Mouse (Mus musculus) midbrain, embryonic 11.5 days (tissue): Measurements from ENCODE around the gene Nt5m. TPM values are rescaled to one million over a fixed set of nuclear protein-coding genes. Genes with fewer than 3 reads are reported as not detected.
"Not testable (repeated sequence)": the region's sequence is repeated elsewhere in the genome, so short reads cannot be mapped to it uniquely, and the experiment has no call there.

Experiments used
- ATAC-seq: fragments of 200-750 bp; cut with Nextera tagmentation; 2 replicates; pipeline ENCODE4 v1.8.0; 2017; ENCODE audit warnings: moderate TSS enrichment, moderate library complexity; ENCODE audit not compliant: low FRiP score
- DNase-seq: peaks from one replicate; pipeline ENCODE4 v3.0.0; 2015; ENCODE audit warnings: low spot score; ENCODE audit errors: missing footprints
- H3K27ac ChIP-seq: fragments of 300-500 bp; sonication (generic); 2 replicates; pipeline ENCODE4 v1.5.1; 2014; ENCODE audit warnings: low read depth, low read length
- H3K27me3 ChIP-seq: fragments of 300-500 bp; sonication (generic); 2 replicates; pipeline ENCODE4 v1.6.1; 2014; ENCODE audit warnings: mild to moderate bottlenecking, low read length, moderate library complexity, mixed read lengths; ENCODE audit not compliant: control insufficient read depth, insufficient read depth
- H3K36me3 ChIP-seq: fragments of 300-500 bp; sonication (generic); 2 replicates; pipeline ENCODE4 v1.6.1; 2014; ENCODE audit warnings: mild to moderate bottlenecking, low read length, moderate library complexity, mixed read lengths; ENCODE audit not compliant: control insufficient read depth, insufficient read depth
- H3K4me1 ChIP-seq: fragments of 300-500 bp; sonication (generic); 2 replicates; pipeline ENCODE4 v1.6.1; 2014; ENCODE audit warnings: low read length; ENCODE audit not compliant: control insufficient read depth, insufficient read depth
- H3K4me2 ChIP-seq: fragments of 300-500 bp; sonication (generic); 2 replicates; pipeline ENCODE4 v1.6.1; 2014; ENCODE audit warnings: mild to moderate bottlenecking, moderate library complexity
- H3K4me3 ChIP-seq: fragments of 300-500 bp; sonication (generic); 2 replicates; pipeline ENCODE4 v1.5.1; 2014; ENCODE audit warnings: low read depth, low read length
- H3K9ac ChIP-seq: fragments of 300-500 bp; sonication (generic); 2 replicates; pipeline ENCODE4 v1.6.1; 2014; ENCODE audit warnings: low read length
- H3K9me3 ChIP-seq: fragments of 300-500 bp; sonication (generic); 2 replicates; pipeline ENCODE4 v1.6.1; 2016; ENCODE audit warnings: low read length; ENCODE audit not compliant: control insufficient read depth
- WGBS: fragments of 180-500 bp; shearing (Covaris S2); extraction: QIAGEN DNeasy Blood & Tissue Kit; methylation state at CpG from one replicate; pipeline ENCODE4 v1.1.7; 2014; 5-methylcytosine and 5-hydroxymethylcytosine counted together
- polyA plus RNA-seq: library from polyadenylated mRNA; unstranded; fragments of >200 nt; fragmentation: Nextera tagmentation; extraction: Ambion mirVana; gene quantifications from 2 replicates; pipeline ENCODE4 v1.2.1, GENCODE M21; 2014

The Nt5m gene
- polyA plus RNA-seq, 1 experiment from 2014 or later = 38.8 TPM

DNA sequence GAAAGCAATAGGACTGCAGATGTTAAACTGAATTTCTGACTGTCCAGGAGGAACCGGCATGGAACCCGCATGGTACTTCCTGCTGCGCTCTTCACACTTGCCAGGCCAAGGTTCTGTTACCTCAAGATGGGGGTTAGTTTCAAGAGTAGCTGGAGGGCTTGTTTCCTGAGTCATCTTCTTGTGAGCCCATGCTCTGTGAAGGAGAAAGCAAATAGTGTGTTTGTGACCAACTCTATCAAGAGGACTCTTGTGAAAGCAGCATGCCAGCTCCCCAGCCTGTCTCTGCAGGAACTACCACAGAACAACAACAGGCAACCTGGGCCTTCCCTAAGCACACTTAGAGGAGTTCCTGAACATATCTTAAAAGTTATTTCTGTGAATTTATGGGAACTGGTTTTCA, 21.3 kb upstream of the Nt5m start:
- Histone ChIP-seq H3K9me3 (no peaks in the 10 kb centered on the region), H3K27ac (no peak overlapping the region), H3K4me3 (no peak overlapping the region), H3K4me1 (no peaks in the 10 kb centered on the region), H3K4me2 (no peak overlapping the region), H3K36me3 (peaks cover 30% of the 10 kb centered on the region), H3K27me3 (no peaks in the 10 kb centered on the region), H3K9ac (no peak overlapping the region)
- DNase-seq (no peak), ATAC-seq (no peak)
- 99% methylated on average over 3 of the region's 3 CpGs for WGBS

DNA sequence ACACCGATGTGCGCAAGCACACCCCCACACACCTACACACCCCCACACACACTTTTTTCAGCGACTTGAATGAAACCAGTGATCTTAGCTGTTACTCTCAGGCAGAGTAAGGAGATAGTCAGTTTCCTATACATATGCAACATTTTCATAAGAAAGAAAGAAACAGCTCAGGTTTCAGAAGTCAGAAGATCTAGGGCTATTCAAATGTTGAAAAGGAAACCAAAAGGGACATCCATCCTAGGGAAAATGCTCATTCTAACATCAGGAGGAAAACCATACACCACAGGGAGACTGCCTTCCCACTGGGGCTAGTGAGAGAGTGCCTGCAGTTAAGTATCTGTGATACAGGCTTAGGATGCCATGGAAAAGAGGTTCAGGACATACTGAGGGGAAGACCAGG, 17.6 kb upstream of the Nt5m start:
- H3K4me3 ChIP-seq = no peak overlapping the region
- H3K9ac ChIP-seq = no peak overlapping the region
- no peaks in the 10 kb centered on the region for H3K4me1 ChIP-seq
- no peaks in the 10 kb centered on the region for H3K27me3 ChIP-seq
- 85% methylated on average over 3 of the region's 3 CpGs for WGBS
- H3K9me3 ChIP-seq = no peaks in the 10 kb centered on the region
- DNase-seq = no peak
- H3K36me3 ChIP-seq = peaks cover 45% of the 10 kb centered on the region
- ATAC-seq = no peak
- no peak overlapping the region for H3K4me2 ChIP-seq
- no peak overlapping the region for H3K27ac ChIP-seq

DNA sequence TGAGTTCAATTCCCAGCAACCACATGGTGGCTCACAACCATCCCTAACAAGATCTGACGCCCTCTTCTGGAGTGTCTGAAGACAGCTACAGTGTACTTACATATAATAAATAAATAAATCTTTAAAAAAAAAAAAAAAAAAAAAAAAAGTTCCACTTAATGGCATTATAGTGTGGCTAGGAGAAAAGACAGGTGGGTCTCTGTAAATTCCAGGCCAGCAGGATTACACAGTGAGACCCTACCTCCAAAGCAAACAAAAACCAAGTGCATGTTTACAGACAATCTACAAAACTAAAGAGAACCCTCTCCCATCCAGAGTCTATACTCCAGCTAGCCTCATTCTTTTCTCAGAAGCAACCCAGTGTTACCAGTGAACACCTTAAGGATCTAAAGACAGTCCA, 1.5 kb upstream of the Nt5m start:
- not testable (repeated sequence) for H3K27ac ChIP-seq, ATAC-seq, H3K9me3 ChIP-seq, H3K27me3 ChIP-seq, H3K9ac ChIP-seq, H3K36me3 ChIP-seq, DNase-seq, H3K4me2 ChIP-seq, H3K4me3 ChIP-seq
- no CpG with 5 or more reads among the region's 1 CpGs for whole genome bisulfite sequencing
- peaks cover 15% of the 10 kb centered on the region for H3K4me1 ChIP-seq

DNA sequence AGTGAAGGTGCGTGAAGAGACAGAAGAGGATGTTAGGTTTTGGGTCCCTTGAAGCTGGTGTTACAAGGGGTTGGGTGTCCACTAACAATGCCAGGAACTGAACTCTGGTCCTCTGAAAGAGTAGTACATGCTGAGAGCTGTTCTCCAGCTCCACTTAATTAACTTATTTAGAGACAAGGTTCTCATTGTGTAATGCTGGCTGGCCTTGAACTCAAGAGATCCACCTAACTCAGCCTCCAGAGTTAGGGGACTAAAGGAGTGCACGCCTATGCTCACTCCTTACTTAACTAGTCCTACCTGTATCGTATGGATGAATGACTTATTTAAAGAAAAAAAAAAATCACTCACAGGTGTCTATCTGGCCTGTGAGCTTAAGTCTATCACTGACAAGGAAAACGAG, 821 bp upstream of the Nt5m start:
- Histone ChIP-seq H3K4me2 (peak overlapping the region; percentile 58), H3K36me3 (peaks cover 2% of the 10 kb centered on the region; the same call in 1 of the 2 replicates), H3K9me3 (no peaks in the 10 kb centered on the region), H3K27ac (no peak overlapping the region), H3K4me3 (peak overlapping the region; percentile 91), H3K9ac (peak overlapping the region; percentile 94), H3K4me1 (peaks cover 15% of the 10 kb centered on the region), H3K27me3 (no peaks in the 10 kb centered on the region)
- ATAC-seq (no peak), DNase-seq (no peak)
- 76% methylated on average over 4 of the region's 4 CpGs for WGBS

DNA sequence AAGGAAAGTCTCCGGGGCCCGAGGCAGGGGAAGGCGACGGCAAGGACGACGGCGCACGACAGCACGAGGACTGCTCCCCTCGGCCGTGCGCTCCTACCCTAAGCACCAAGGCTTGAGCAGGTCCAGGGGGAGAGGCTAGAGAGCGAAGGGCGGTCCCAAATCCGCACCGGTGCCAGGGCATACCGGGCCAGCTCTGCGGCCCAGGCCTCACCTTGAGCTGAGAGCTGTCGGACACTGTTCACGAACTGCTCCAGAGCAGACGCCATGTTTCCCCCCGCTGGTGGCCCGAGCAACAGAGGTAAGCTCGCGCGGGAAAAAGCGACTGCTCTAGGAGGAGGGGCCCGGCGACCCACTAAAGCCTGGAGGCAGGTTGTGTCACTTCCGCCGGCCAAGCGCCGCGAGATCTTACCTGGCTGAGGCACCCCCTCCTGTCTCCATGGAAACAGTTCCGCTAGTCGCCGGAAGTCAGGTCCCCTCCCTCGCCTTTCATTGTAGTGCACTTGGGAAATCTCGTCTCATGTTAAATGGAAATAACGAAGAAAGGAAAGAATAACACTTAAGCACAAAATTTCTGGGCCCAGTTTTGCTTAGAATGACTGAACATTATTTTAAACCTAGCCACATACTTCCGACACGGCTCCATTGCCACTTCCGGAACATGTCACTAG, 346 bp downstream of the Nt5m start, which contains the start of gene Cops3:
Cops3 (minus strand) TSS at position 380 of the 668 bp plus-strand sequence.
- peak within 1 kb of the TSS; percentile 88 for H3K27ac ChIP-seq
- H3K27me3 ChIP-seq = no peaks in the 10 kb centered on the region
- peak within 1 kb of the TSS; percentile 94 for H3K9ac ChIP-seq
- H3K4me3 ChIP-seq = peak within 1 kb of the TSS; percentile 91
- H3K4me1 ChIP-seq = peaks cover 15% of the 10 kb centered on the region
- ATAC-seq (peak; percentile 97), DNase-seq (peak; percentile 99)
- H3K4me2 ChIP-seq = peak within 1 kb of the TSS; percentile 58
- H3K36me3 ChIP-seq = peaks cover 2% of the 10 kb centered on the region; the same call in 1 of the 2 replicates
- 1% methylated on average over 43 of the region's 43 CpGs for WGBS
- no peaks in the 10 kb centered on the region for H3K9me3 ChIP-seq

DNA sequence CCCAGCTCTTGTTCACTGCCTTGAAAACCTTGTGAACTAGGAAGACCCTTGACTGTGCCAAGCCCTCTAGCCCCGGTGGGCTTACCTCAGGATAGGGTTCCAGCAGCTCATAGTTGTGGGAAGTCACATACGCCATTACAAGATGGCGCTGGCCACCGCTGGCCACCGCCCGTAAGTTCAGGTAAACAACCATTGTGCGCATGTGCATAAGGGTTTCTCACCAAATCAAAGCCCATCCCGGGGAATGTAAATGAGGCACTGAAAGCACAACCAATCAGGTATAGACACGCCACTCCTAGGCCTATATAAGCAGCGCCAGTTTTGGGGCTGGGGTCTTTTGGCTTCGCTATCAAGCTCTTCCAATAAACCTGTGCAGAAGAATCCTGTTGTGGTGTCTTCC, 7.1 kb downstream of the Nt5m start:
- Histone ChIP-seq H3K27me3 (no peaks in the 10 kb centered on the region), H3K4me3 (no peak overlapping the region), H3K27ac (no peak overlapping the region), H3K9me3 (no peaks in the 10 kb centered on the region), H3K4me1 (no peaks in the 10 kb centered on the region), H3K4me2 (no peak overlapping the region), H3K36me3 (no peaks in the 10 kb centered on the region), H3K9ac (no peak overlapping the region)
- DNase-seq (no peak), ATAC-seq (no peak)
- 93% methylated on average over 11 of the region's 11 CpGs for WGBS

DNA sequence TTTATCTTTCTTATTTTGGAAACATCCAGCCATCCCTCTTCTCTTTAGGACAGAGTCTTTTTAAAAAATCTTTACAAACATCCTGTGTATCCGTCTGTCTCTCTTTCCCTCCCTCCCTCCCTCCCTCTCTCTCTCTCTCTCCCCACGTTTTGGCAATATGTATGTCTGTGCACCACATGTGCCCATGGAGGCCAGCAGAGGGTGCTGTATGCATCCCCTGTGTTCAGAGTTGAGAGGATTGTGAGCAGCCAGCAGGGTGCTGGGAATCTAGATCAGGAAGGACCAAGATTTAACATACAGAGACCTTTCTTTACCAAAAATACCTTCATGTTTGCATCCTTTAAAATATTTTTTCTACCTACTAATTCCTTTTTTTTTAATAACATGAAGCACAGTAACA, 7.9 kb downstream of the Nt5m start:
- WGBS = 13% methylated on average over 2 of the region's 2 CpGs
- ATAC-seq (no peak), DNase-seq (no peak)
- no peak overlapping the region for H3K9ac ChIP-seq
- H3K4me3 ChIP-seq = peak overlapping the region; percentile 61; the same call in 1 of the 2 replicates
- H3K9me3 ChIP-seq = no peaks in the 10 kb centered on the region
- H3K27me3 ChIP-seq = no peaks in the 10 kb centered on the region
- H3K27ac ChIP-seq = no peak overlapping the region
- H3K4me1 ChIP-seq = no peaks in the 10 kb centered on the region
- H3K4me2 ChIP-seq = no peak overlapping the region
- no peaks in the 10 kb centered on the region for H3K36me3 ChIP-seq

DNA sequence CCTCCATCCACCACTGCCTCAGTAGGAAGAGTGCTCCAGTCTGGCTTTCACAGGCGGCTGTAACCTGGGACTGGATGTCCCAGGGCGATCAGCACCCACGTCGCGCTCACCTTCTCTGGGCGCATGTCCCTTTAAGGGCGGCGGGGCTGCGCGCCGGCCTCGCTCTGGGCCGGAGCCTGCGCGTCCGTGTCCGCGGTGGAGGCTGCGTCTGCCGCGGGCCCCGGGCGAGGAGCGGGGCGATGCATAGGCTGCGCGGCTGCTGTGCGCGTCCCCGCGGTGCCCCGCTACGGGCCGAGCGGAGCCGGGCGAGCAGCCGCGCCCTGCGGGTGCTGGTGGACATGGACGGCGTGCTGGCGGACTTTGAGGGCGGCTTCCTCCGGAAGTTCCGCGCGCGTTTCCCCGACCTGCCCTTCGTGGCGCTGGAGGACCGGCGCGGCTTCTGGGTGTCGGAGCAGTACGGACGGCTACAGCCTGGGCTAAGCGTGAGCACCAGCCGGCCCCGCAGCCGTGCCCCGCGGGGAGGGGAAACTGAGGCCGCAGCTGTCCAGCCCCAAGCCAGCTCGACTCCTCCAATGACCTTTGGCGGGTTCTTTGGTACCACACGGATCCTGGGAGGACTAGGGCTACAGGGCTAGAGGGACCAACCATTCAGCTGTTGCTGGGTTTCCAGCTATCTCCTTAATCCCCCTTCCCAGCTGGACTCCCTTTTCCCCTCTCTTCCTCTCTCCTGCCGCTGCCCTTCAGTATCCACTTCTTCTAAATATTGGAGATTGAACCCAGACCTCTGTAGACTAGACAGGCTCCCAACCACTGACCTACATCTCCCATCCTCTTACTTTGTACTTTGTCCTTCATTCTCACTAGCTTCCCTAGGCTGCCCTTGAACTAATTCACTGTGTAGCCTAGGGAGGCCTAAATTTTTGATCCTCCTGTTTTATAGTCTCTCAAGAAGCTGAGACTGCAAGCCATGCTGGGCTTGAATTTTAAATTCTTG, 8.9 kb downstream of the Nt5m start:
- H3K36me3 ChIP-seq = no peaks in the 10 kb centered on the region
- DNase-seq (peak; percentile 96), ATAC-seq (peak; percentile 91)
- H3K27me3 ChIP-seq = no peaks in the 10 kb centered on the region
- H3K4me1 ChIP-seq = no peaks in the 10 kb centered on the region
- no peaks in the 10 kb centered on the region for H3K9me3 ChIP-seq
- H3K4me2 ChIP-seq = peak overlapping the region; percentile 62
- WGBS = under 1% methylated on average over 69 of the region's 69 CpGs
- H3K27ac ChIP-seq = peak overlapping the region; percentile 67
- H3K4me3 ChIP-seq = peak overlapping the region; percentile 61
- peak overlapping the region; percentile 81 for H3K9ac ChIP-seq

DNA sequence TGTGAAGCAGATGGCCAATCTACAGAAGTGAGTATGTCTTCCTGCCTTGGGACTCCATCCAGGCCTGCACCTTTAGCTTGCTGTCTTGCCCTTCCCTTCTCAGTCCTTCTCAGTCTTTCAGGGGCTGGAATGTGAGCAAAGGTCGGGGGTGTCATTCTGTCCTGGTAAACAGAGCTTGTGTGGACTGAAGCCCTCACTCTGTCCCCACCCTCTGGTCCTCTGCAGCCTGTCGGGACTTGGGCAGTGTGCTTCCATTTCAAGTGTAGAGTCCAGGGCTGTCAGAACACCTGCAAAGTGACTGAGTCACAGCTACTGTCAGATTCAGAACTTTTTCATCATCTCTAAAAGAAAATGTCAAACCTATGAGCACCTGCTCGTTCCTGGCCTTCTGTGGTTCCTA, 13.6 kb downstream of the Nt5m start:
- ATAC-seq (no peak), DNase-seq (peak; percentile 4)
- no peak overlapping the region for H3K4me3 ChIP-seq
- no peaks in the 10 kb centered on the region for H3K4me1 ChIP-seq
- H3K4me2 ChIP-seq = no peak overlapping the region
- H3K27me3 ChIP-seq = no peaks in the 10 kb centered on the region
- no peaks in the 10 kb centered on the region for H3K9me3 ChIP-seq
- no peaks in the 10 kb centered on the region for H3K36me3 ChIP-seq
- H3K9ac ChIP-seq = no peak overlapping the region
- 82% methylated on average over 3 of the region's 3 CpGs for WGBS
- no peak overlapping the region for H3K27ac ChIP-seq
